Mouse (Mus musculus): Measurements from ENCODE around the gene Tpd52l1. TPM values are rescaled to one million over a fixed set of nuclear protein-coding genes. Genes with fewer than 3 reads are reported as not detected.

Tpd52l1 gene
- polyA plus RNA-seq, 1 experiment from 2014 or later, result 19.0 TPM

- H3K27ac ChIP-seq (ENCODE audit: low read depth), result no peak overlapping the region
- WGBS, result 76% methylated on average over 4 of the region's 4 CpGs
- DNase-seq (ENCODE audit: low spot score), result no peak
- no peaks in the 10 kb centered on the region for H3K36me3 ChIP-seq (ENCODE audit: control insufficient read depth, insufficient read depth, low read length)
- no peak overlapping the region for H3K9ac ChIP-seq (ENCODE audit: low read length)
- no peaks in the 10 kb centered on the region for H3K27me3 ChIP-seq (replicated peaks; ENCODE audit: control insufficient read depth, insufficient read depth, low read length)
- no peaks in the 10 kb centered on the region for H3K4me1 ChIP-seq (replicated peaks; ENCODE audit: control insufficient read depth, insufficient read depth, low read length)
- H3K9me3 ChIP-seq (ENCODE audit: control insufficient read depth, low read length), result no peaks in the 10 kb centered on the region
- ATAC-seq (replicated peaks; ENCODE audit: low FRiP score, low TSS enrichment, low read depth), result no peak
- H3K4me3 ChIP-seq (ENCODE audit: low read depth, low read length), result no peak overlapping the region
- H3K4me2 ChIP-seq (ENCODE audit: low read length), result no peak overlapping the region
Measured at GRCm38 (mm10) chr10:31297106-31297505, 148.7 kb downstream of the Tpd52l1 start.

DNA sequence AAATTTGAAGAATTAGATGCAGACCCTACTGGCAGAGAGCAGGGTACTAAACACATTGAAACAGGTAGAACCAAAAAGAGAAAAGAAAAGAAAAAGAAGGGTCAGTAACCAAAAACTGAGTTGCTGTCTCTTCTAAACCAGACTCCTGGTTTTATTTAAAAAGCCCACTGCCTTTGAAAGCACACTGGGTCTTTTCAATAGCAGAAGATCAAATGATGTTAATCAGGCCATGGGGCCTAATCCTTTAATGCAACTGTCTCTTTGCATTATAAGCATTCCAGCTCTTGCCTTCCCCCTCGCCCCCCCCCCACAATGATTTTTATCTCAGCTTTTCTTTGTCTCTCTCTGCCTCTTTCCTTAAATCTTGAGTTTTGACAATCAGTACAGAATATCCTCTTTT, 149.3 kb downstream of the Tpd52l1 start:
- WGBS, result 69% methylated on average over 1 of the region's 1 CpGs
- H3K9me3 ChIP-seq (ENCODE audit: control insufficient read depth, low read length), result no peaks in the 10 kb centered on the region
- H3K9ac ChIP-seq (ENCODE audit: low read length), result no peak overlapping the region
- H3K27ac ChIP-seq (ENCODE audit: low read depth), result no peak overlapping the region
- DNase-seq (ENCODE audit: low spot score), result no peak
- no peaks in the 10 kb centered on the region for H3K36me3 ChIP-seq (ENCODE audit: control insufficient read depth, insufficient read depth, low read length)
- no peak overlapping the region for H3K4me3 ChIP-seq (ENCODE audit: low read depth, low read length)
- no peak for ATAC-seq (replicated peaks; ENCODE audit: low FRiP score, low TSS enrichment, low read depth)
- H3K27me3 ChIP-seq (replicated peaks; ENCODE audit: control insufficient read depth, insufficient read depth, low read length), result no peaks in the 10 kb centered on the region
- no peak overlapping the region for H3K4me2 ChIP-seq (ENCODE audit: low read length)
- no peaks in the 10 kb centered on the region for H3K4me1 ChIP-seq (replicated peaks; ENCODE audit: control insufficient read depth, insufficient read depth, low read length)

DNA sequence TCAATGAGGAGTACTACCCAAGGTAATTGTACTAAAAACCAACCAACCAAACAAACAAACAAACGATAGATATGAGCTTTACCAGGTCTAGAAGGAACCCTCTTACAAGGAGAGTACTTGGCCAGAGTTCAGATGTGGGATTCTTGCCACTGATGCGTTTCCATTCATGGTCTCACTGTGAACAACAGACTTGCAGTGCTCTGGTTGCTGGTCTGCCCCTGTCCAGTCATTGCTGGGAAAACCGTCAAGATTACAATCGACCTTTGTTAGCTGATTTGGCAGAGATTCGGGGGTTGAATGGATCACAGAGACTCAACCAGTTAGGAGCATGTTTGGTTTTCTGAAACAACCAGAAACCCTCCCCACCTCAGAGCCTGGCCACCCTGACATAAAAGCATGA, 150.1 kb downstream of the Tpd52l1 start:
- ATAC-seq (replicated peaks; ENCODE audit: low FRiP score, low TSS enrichment, low read depth), result no peak
- no peak overlapping the region for H3K9ac ChIP-seq (ENCODE audit: low read length)
- no peaks in the 10 kb centered on the region for H3K36me3 ChIP-seq (ENCODE audit: control insufficient read depth, insufficient read depth, low read length)
- DNase-seq (ENCODE audit: low spot score), result no peak
- H3K9me3 ChIP-seq (ENCODE audit: control insufficient read depth, low read length), result no peaks in the 10 kb centered on the region
- no peak overlapping the region for H3K4me2 ChIP-seq (ENCODE audit: low read length)
- no peaks in the 10 kb centered on the region for H3K27me3 ChIP-seq (replicated peaks; ENCODE audit: control insufficient read depth, insufficient read depth, low read length)
- no peak overlapping the region for H3K27ac ChIP-seq (ENCODE audit: low read depth)
- H3K4me1 ChIP-seq (replicated peaks; ENCODE audit: control insufficient read depth, insufficient read depth, low read length), result no peaks in the 10 kb centered on the region
- H3K4me3 ChIP-seq (ENCODE audit: low read depth, low read length), result no peak overlapping the region
- 60% methylated on average over 5 of the region's 5 CpGs for WGBS

DNA sequence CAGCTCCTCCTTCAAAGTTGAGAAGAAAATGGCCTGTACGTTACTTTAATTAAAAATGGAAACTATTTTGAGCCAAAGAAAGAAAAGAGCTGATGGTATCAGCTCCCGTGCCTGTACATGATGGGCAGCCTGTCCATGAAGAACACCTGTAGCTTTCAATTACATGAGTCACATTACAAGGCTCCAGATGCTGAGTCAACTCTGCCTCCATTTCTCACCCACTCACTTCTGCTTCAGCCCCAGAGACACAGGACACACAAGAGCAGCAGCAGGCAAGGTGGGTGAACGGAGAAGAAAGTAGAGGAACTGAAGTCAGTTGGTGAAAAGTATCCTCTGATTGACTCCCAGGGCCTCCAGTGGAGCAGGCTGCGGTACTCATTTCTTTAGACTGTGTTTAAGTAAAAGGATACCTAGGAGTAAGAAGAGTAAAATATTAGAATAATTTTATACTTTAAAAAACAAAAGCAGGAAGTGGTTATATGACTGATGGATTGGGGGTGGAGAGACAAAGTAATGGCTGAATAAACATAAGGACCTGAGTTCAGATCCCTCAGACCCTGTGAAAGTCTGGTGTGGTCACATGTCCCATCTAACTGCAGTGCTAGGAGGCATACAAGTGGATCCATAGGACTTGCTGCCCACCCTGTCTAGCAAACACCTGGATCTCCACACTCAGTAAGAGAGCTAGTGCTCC, 156.9 kb downstream of the Tpd52l1 start:
- 87% methylated on average over 4 of the region's 4 CpGs for WGBS
- H3K4me2 ChIP-seq (ENCODE audit: low read length), result no peak overlapping the region
- H3K4me3 ChIP-seq (ENCODE audit: low read depth, low read length), result no peak overlapping the region
- no peak overlapping the region for H3K9ac ChIP-seq (ENCODE audit: low read length)
- ATAC-seq (replicated peaks; ENCODE audit: low FRiP score, low TSS enrichment, low read depth) (no peak), DNase-seq (ENCODE audit: low spot score) (no peak)
- no peaks in the 10 kb centered on the region for H3K27me3 ChIP-seq (replicated peaks; ENCODE audit: control insufficient read depth, insufficient read depth, low read length)
- no peaks in the 10 kb centered on the region for H3K36me3 ChIP-seq (ENCODE audit: control insufficient read depth, insufficient read depth, low read length)
- H3K27ac ChIP-seq (ENCODE audit: low read depth), result no peak overlapping the region
- no peaks in the 10 kb centered on the region for H3K9me3 ChIP-seq (ENCODE audit: control insufficient read depth, low read length)
- H3K4me1 ChIP-seq (replicated peaks; ENCODE audit: control insufficient read depth, insufficient read depth, low read length), result no peaks in the 10 kb centered on the region

DNA sequence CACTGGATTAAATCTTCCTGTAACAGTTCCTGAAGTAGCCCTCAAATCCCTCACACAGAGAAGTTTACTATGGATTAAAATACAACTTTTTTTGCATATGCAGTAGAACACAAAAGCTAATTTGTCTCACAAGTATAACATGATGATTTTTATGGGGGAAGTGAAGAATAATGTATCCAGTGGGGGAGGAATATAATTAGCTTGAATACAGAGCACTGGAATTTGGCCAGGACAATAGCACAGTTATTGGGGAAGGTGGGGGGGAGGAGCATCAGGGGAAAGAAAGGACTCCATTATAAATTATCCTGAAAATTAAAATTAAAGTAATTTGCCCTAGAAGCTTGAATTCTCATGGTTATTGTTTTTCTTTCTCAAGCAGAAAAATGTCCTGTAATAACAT, 158.0 kb downstream of the Tpd52l1 start:
- Histone ChIP-seq H3K27me3 (replicated peaks; ENCODE audit: control insufficient read depth, insufficient read depth, low read length) (no peaks in the 10 kb centered on the region), H3K36me3 (ENCODE audit: control insufficient read depth, insufficient read depth, low read length) (no peaks in the 10 kb centered on the region), H3K4me3 (ENCODE audit: low read depth, low read length) (no peak overlapping the region), H3K4me1 (replicated peaks; ENCODE audit: control insufficient read depth, insufficient read depth, low read length) (no peaks in the 10 kb centered on the region), H3K27ac (ENCODE audit: low read depth) (no peak overlapping the region), H3K4me2 (ENCODE audit: low read length) (no peak overlapping the region), H3K9me3 (ENCODE audit: control insufficient read depth, low read length) (no peaks in the 10 kb centered on the region), H3K9ac (ENCODE audit: low read length) (no peak overlapping the region)
- DNase-seq (ENCODE audit: low spot score), result no peak
- ATAC-seq (replicated peaks; ENCODE audit: low FRiP score, low TSS enrichment, low read depth), result no peak

Other genes with a start within 250 kb of the Tpd52l1 start
- 78.8 and 91.0 TPM in 2 replicates for gene Hddc2, start 132.6 kb downstream of the Tpd52l1 start, polyA plus RNA-seq (2014; fragmentation: Nextera tagmentation; extraction: Ambion mirVana)
- gene Rnf217, start 163.2 kb upstream of the Tpd52l1 start, polyA plus RNA-seq (2014; fragmentation: Nextera tagmentation; extraction: Ambion mirVana), result 3.0 and 3.5 TPM in 2 replicates

All from intestine, embryonic 14.5 days (tissue).